20 mouse cellular contexts compared by ENCODE assay signal in the genomic region with DNA sequence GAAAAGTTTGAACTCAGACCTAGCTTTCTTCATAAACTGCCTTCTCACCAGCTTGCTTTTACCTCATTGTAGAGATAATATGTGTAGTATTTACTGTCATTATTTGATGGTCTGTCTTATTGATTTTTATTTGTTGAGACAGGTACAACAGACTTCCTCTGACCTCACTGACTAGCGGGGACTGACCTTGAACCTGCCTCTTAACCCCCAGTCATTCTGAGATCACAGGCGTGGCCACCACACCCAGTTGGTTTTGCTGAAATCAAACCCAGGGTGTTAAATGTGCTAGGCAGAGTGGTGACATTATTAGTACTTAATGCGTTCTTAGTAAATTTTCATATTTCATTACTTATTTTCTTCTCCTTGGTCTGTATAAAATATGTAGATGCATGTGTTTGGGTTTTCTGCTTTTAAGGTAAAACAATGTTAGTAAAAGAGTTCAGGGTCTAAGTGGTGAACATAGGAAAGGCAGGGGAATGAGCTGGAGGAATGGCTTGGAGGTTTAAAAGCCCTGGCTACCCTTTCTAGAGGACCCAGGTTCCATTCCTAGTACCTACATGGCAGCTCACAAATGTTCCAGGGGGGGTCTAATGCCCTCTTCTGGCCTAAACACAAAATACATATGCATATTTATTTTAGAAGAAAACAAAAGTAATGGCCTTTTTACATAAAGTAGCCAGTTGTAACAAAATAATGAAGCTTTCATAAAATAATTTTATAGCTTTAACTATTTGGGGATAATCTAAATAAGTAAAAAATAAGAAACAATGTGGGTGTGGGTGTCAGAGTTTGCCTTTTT. TPM values are rescaled to one million over a fixed set of nuclear protein-coding genes. Genes with fewer than 3 reads are reported as not detected.
DNase-seq lines count a peak whose midpoint lies in the region; TF ChIP-seq lines count a peak whose summit lies in the region.
"Had no signal": no experiment of that assay in that cellular context is flagged by ENCODE, and none has a peak within 500 bp of the region (broad histone marks: within the 10 kb centered on the region; RNA-seq: fewer than 3 reads in every experiment).

No protein-coding gene starts in this region.

- no peak overlapping the region for H3K9ac ChIP-seq in ES-Bruce4 (ENCODE audit: low read depth, poor library complexity, severe bottlenecking)
- H3K9ac ChIP-seq: hindbrain, embryonic 15.5 days; liver, embryonic 13.5 days had no signal

- no peaks in the 10 kb centered on the region for H3K27me3 ChIP-seq in ES-Bruce4 (ENCODE audit: control insufficient read depth, insufficient read depth, low read length, poor library complexity, severe bottlenecking)
- no peaks in the 10 kb centered on the region for H3K27me3 ChIP-seq in midbrain, embryonic 10.5 days (ENCODE audit: low read depth, poor library complexity, severe bottlenecking)
- H3K27me3 ChIP-seq: hindbrain, embryonic 15.5 days; liver, embryonic 13.5 days had no signal

- no peak overlapping the region for H3K4me3 ChIP-seq in left cerebral cortex, adult 2 months
- H3K4me3 ChIP-seq in ES-Bruce4 (ENCODE audit: low read depth, low read length), result no peak overlapping the region
- H3K4me3 ChIP-seq in midbrain, embryonic 10.5 days, result no peak overlapping the region
- H3K4me3 ChIP-seq: heart, embryonic 10.5 days; hindbrain, embryonic 15.5 days; liver, embryonic 13.5 days had no signal

- intact Hi-C loops in left cerebral cortex, adult 2 months (cut with DNase I), result no loop called here
- intact Hi-C loops in left cerebral cortex, postnatal 4 days (cut with DNase I), result no loop called here

- no peak overlapping the region for H3K27ac ChIP-seq in left cerebral cortex, adult 2 months
- H3K27ac ChIP-seq in ES-Bruce4 (ENCODE audit: insufficient read depth, low read length), result no peak overlapping the region
- H3K27ac ChIP-seq in midbrain, embryonic 10.5 days (replicated peaks), result no peak overlapping the region
- H3K27ac ChIP-seq: heart, embryonic 10.5 days; hindbrain, embryonic 15.5 days; liver, embryonic 13.5 days had no signal

- H3K36me3 ChIP-seq in ES-Bruce4 (ENCODE audit: control insufficient read depth, insufficient read depth, low read length, poor library complexity, severe bottlenecking), result no peaks in the 10 kb centered on the region
- H3K36me3 ChIP-seq in midbrain, embryonic 10.5 days, result peaks cover 14% of the 10 kb centered on the region

- no peak for DNase-seq in left cerebral cortex, adult 2 months (ENCODE audit: extremely low spot score in 1 of 2, low spot score in 2 of 2)
- DNase-seq in left cerebral cortex, postnatal 4 days, result no peak
- DNase-seq in B cell, adult 2 months, result peak; percentile 25 to 40
- DNase-seq in naive thymus-derived CD4-positive, alpha-beta T cell, adult 2 months (ENCODE audit: low read depth), result peak; percentile 42
- no peak for DNase-seq in adrenal gland, adult 8-10 months
- no peak for DNase-seq in midbrain, embryonic 10.5 days (ENCODE audit: low spot score)
- DNase-seq: adrenal gland, postnatal 36 days; gastrocnemius, postnatal 25 days; heart, postnatal 14 days; kidney, adult 2 months; kidney, postnatal 14 days; layer of hippocampus, adult 9-11 months; liver, embryonic 13.5 days; midbrain, embryonic 14.5 days; right cerebral cortex, adult 18-20 months; thymus, adult 2 months had no signal

- no peaks in the 10 kb centered on the region for H3K9me3 ChIP-seq in ES-Bruce4 (replicated peaks; ENCODE audit: control insufficient read depth, insufficient read depth, low read length, poor library complexity, severe bottlenecking)
- H3K9me3 ChIP-seq in midbrain, embryonic 10.5 days (replicated peaks), result no peaks in the 10 kb centered on the region
- H3K9me3 ChIP-seq: heart, embryonic 10.5 days; hindbrain, embryonic 15.5 days; liver, embryonic 13.5 days had no signal

- WGBS in midbrain, embryonic 10.5 days, result 94% methylated on average over 3 of the region's 3 CpGs

- TF ChIP-seq EP300 in ES-Bruce4 (IDR thresholded peaks at IDR 0.05; ENCODE audit: insufficient read depth, low read depth, low read length), result 0 out of 2 replicates have a peak, but pooled peaks have one; percentile 22

- peaks cover 3% of the 10 kb centered on the region for H3K4me1 ChIP-seq in ES-Bruce4 (ENCODE audit: control insufficient read depth, insufficient read depth, low read length)
- H3K4me1 ChIP-seq in midbrain, embryonic 10.5 days, result peaks cover 9% of the 10 kb centered on the region

- TF ChIP-seq CTCF in left cerebral cortex, adult 2 months (IDR thresholded peaks at IDR 0.05), result peak; percentile 24
- no peak for TF ChIP-seq CTCF in ES-Bruce4 (IDR thresholded peaks at IDR 0.05; ENCODE audit: low read depth, low read length)

- no peak for TF ChIP-seq POLR2A in ES-Bruce4 (IDR thresholded peaks at IDR 0.05; ENCODE audit: insufficient read depth, low read length)

RNA-seq across cellular contexts. Expression of gene Jak2, which starts 20.6 kb away (rescaled TPM):
- 10 to 100 TPM; 34.7 to 39.5 TPM for total RNA-seq in left cerebral cortex, adult 2 months (2021)
- 10 to 100 TPM; 52.9 to 58.9 TPM for total RNA-seq in left cerebral cortex, postnatal 4 days (2021)
- polyA plus RNA-seq in ES-Bruce4 (2011; ENCODE audit: insufficient read depth, insufficient read length, low read depth, missing spikeins), result 10.9 and 12.6 TPM in 2 replicates
- 10 to 100 TPM; 20.9 to 24.8 (median 22.8) TPM for total RNA-seq in adrenal gland, adult 8-10 months (2022)
- 5.9 and 7.7 TPM in 2 replicates for polyA plus RNA-seq in midbrain, embryonic 10.5 days (2016; fragmentation: Nextera tagmentation; extraction: Ambion mirVana)

RNA-seq across cellular contexts. Expression of gene Insl6, which starts 52.9 kb away (rescaled TPM):
- under 1 TPM in 1 of 2 experiments, not detected in 1; 0.54 TPM for total RNA-seq in left cerebral cortex, adult 2 months (2021)
- total RNA-seq in left cerebral cortex, postnatal 4 days (2021), result not detected
- polyA plus RNA-seq in ES-Bruce4 (2011; ENCODE audit: insufficient read depth, insufficient read length, low read depth, missing spikeins), result 7.7 and 12.2 TPM in 2 replicates
- 1 to 10 TPM in 1 of 4 experiments, under 1 TPM in 2, not detected in 1; 0.42 to 1.5 (median 0.71) TPM for total RNA-seq in adrenal gland, adult 8-10 months (2022)
- 5.4 and 8.9 TPM in 2 replicates for polyA plus RNA-seq in midbrain, embryonic 10.5 days (2016; fragmentation: Nextera tagmentation; extraction: Ambion mirVana)
- total RNA-seq: gastrocnemius, postnatal 25 days; left cerebral cortex, postnatal 14 days had no signal

Comparison
In these comparisons a context has a peak if more than half of its experiments do, and no peak if none do; other contexts are left out.
1. DNase-seq: peak in B cell, adult 2 months (2 of 2) and naive thymus-derived CD4-positive, alpha-beta T cell, adult 2 months (single experiment); none in left cerebral cortex, adult 2 months (0 of 2), left cerebral cortex, postnatal 4 days (single experiment), adrenal gland, adult 8-10 months (single experiment) and midbrain, embryonic 10.5 days (single experiment).